Mouse (Mus musculus) midbrain, embryonic 10.5 days (tissue): ENCODE measurements at regions not wholly inside any gene's neighbourhood (a gene's known extent, or its start where the extent isn't known, plus 50 kb on each side); places are given as distances from the start of the nearest gene placed in this dataset.
A peak's percentile ranks its signal among the peaks of the same experiment; 100 is the strongest.

Experiments
- DNase-seq: peaks from one replicate; pipeline ENCODE4 v3.0.0-alpha.2; 2017; ENCODE audit warnings: low spot score
- H3K27ac ChIP-seq: fragments of 300-500 bp; sonication (generic); replicated peaks from 2 replicates; pipeline ENCODE4 v1.5.1; 2016; ENCODE audit warnings: mild to moderate bottlenecking
- H3K27me3 ChIP-seq: fragments of 300-500 bp; sonication (generic); 2 replicates; pipeline ENCODE4 v1.6.1; 2016; ENCODE audit warnings: low read depth, mild to moderate bottlenecking; ENCODE audit not compliant: poor library complexity, severe bottlenecking
- H3K36me3 ChIP-seq: fragments of 300-500 bp; sonication (generic); 2 replicates; pipeline ENCODE4 v1.6.1; 2016; ENCODE audit warnings: mild to moderate bottlenecking, moderate library complexity
- H3K4me1 ChIP-seq: fragments of 300-500 bp; sonication (generic); 2 replicates; pipeline ENCODE4 v1.6.1; 2016
- H3K4me3 ChIP-seq: fragments of 300-500 bp; sonication (generic); 2 replicates; pipeline ENCODE4 v1.5.1; 2016; ENCODE audit warnings: mild to moderate bottlenecking, moderate library complexity
- H3K9me3 ChIP-seq: fragments of 300-500 bp; sonication (generic); replicated peaks from 2 replicates; pipeline ENCODE4 v1.6.1; 2016; ENCODE audit warnings: mild to moderate bottlenecking
- WGBS: fragments of 180-500 bp; shearing (Covaris S2); methylation state at CpG from one replicate; pipeline ENCODE4 v1.1.7; 2016; 5-methylcytosine and 5-hydroxymethylcytosine counted together

DNA sequence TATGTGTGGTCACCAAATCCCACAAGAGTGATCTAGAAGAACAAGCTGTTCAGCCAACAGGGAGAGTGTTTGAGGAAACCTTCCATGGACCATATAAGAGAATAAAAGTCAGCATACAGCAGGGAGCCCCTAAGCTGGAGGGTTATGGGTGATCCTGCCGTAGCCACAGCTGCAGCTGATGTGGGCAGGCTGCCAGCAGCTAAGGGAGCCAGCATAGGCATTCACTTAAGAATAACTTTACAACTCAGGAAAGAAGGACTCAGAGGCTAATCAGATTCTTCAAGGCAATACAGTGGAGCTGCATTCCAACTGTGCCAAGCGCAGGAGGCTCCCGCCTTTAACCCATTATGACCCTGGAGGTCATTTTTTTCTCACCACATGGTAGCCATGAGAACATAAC is 121.6 kb downstream of the Uck2 start:
- H3K9me3 ChIP-seq, result no peaks in the 10 kb centered on the region
- 48% methylated on average over 3 of the region's 3 CpGs for WGBS

DNA sequence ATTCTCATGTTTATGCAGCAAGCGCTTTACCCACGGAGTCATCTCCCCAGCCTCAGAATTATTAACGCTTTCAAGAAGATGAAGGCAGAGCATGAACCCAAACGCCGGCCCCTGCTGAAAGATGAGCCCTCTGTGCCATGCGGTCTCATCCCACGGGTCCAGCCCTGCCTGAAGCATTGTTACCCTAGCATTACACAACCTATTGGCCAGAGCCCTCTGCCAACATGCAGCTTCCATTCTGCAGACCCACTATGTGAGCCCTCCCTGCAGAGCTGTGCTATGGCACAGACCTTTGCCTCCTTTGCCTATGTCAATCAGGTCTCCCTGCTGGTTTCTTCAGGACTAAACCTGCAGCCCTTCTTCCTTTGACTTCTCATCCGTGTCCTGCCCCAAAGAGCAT is 122.6 kb downstream of the Uck2 start:
- H3K27ac ChIP-seq, result 0 out of 2 replicates have a peak overlapping the region, but pooled peaks have one; percentile 28
- no peak for DNase-seq
- 83% methylated on average over 8 of the region's 8 CpGs for WGBS
- peaks cover 7% of the 10 kb centered on the region for H3K4me1 ChIP-seq
- no peak overlapping the region for H3K4me3 ChIP-seq
- H3K36me3 ChIP-seq, result no peaks in the 10 kb centered on the region
- H3K27me3 ChIP-seq, result no peaks in the 10 kb centered on the region
- H3K9me3 ChIP-seq, result no peaks in the 10 kb centered on the region

More for the DNA sequence above, 121.6 kb downstream of the Uck2 start:
- H3K4me3 ChIP-seq, result no peak overlapping the region
- H3K4me1 ChIP-seq, result peaks cover 7% of the 10 kb centered on the region
- H3K36me3 ChIP-seq, result no peaks in the 10 kb centered on the region
- no peak for DNase-seq
- H3K27me3 ChIP-seq, result no peaks in the 10 kb centered on the region
- H3K27ac ChIP-seq, result no peak overlapping the region

DNA sequence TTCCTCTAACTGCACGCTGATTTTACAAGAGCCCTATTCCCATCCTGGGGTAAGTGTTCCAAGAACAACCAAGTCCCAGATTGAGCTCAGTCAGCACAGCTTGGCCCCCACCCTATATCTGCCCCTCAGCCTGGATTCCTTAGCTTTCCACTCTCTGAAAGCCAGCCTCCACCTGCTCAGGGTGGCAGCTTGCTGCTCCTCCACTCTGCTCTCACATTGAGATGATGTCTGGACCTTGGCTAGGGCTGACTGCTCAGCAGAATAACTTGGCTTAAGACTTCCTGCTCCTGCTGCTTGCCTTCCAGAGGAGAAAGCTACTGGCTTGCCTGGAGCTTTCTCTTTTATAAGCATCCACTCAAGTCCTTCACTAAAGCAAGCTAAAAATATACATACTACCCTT is 125.6 kb downstream of the Uck2 start:
- 90% methylated on average over 1 of the region's 1 CpGs for WGBS
- Histone ChIP-seq H3K36me3 (no peaks in the 10 kb centered on the region), H3K27me3 (no peaks in the 10 kb centered on the region), H3K9me3 (peaks cover 4% of the 10 kb centered on the region), H3K27ac (no peak overlapping the region), H3K4me3 (no peak overlapping the region), H3K4me1 (peaks cover 7% of the 10 kb centered on the region)
- no peak for DNase-seq

DNA sequence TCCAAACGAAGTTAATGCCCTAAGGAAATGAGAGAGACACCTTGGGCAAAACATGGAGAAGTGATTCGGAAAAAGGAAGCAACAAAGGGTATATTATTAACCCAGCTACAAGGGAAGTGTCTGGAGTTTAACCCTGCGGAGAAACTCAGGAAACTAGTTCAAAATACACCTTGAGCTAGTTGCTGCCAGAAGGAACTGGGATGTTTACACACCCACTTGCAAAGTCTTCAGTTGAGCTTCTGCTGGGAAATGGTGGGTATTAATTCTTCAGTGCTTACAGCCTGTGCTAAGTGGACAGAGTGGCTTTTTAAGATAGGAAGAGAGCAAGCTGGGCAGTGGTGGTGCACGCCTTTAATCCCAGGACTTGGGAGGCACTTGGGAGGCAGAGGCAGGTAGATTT is 132.7 kb downstream of the Uck2 start:
- Histone ChIP-seq H3K4me3 (no peak overlapping the region), H3K9me3 (peaks cover 11% of the 10 kb centered on the region), H3K27ac (no peak overlapping the region), H3K27me3 (no peaks in the 10 kb centered on the region), H3K36me3 (no peaks in the 10 kb centered on the region), H3K4me1 (no peaks in the 10 kb centered on the region)
- no peak for DNase-seq
- WGBS, result 83% methylated on average over 4 of the region's 4 CpGs

DNA sequence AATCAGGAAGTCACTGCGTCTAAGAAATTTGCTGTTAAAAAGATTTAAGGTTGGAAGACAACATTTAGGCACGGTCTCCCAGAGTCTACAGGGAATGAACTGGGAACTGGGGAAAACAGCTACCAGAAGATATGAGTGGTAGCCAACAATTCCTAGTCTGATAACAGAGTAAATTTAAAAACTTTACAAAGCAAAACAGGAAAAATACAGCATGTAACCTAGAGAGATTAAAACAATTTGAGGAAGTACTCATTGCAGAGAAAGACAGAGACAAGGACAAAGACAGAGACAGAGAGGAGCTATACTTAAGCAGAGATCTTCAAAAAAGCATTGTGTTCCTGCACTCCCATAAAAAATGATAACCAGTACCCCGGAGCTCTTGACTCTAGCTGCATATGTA is 140.8 kb downstream of the Uck2 start:
- H3K36me3 ChIP-seq, result no peaks in the 10 kb centered on the region
- no peak overlapping the region for H3K4me3 ChIP-seq
- H3K4me1 ChIP-seq, result no peaks in the 10 kb centered on the region
- peaks cover 8% of the 10 kb centered on the region for H3K9me3 ChIP-seq
- no peaks in the 10 kb centered on the region for H3K27me3 ChIP-seq
- WGBS, result 91% methylated on average over 3 of the region's 3 CpGs
- no peak for DNase-seq
- no peak overlapping the region for H3K27ac ChIP-seq

DNA sequence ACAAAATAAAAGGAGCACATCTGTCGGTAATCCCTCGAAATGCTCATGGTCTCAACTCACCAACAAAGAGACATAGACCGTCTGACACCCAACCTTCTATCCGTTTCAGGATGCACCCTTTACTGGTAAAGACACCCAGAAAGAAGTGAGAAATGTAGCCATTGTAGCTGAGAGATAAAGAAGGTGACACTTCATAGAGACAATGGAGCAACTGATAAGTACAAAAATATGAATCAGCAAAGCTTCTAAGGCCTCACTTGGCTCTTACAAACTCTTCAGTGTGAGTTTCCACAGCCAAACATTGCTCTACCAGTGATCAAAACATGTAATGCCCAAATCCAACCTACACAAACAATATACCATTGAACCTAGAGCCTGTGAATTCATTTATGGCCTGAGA is 141.3 kb downstream of the Uck2 start:
- DNase-seq, result no peak
- WGBS, result 85% methylated on average over 4 of the region's 4 CpGs
- no peaks in the 10 kb centered on the region for H3K27me3 ChIP-seq
- H3K9me3 ChIP-seq, result peaks cover 12% of the 10 kb centered on the region
- no peaks in the 10 kb centered on the region for H3K36me3 ChIP-seq
- no peaks in the 10 kb centered on the region for H3K4me1 ChIP-seq
- H3K4me3 ChIP-seq, result no peak overlapping the region
- no peak overlapping the region for H3K27ac ChIP-seq
